Mouse (Mus musculus) hindbrain, embryonic 11.5 days (tissue): ENCODE results near the gene Apol8. TPM values are rescaled to one million over a fixed set of nuclear protein-coding genes. Genes with fewer than 3 reads are reported as not detected.

Source experiments
- ATAC-seq: fragments of 200-750 bp; cut with Nextera tagmentation; 2 replicates; pipeline ENCODE4 v1.8.0; 2017; ENCODE audit warnings: mild to moderate bottlenecking, moderate TSS enrichment, moderate library complexity; ENCODE audit not compliant: low FRiP score
- DNase-seq: peaks from one replicate; pipeline ENCODE4 v3.0.0-alpha.2; 2015; ENCODE audit warnings: low spot score
- H3K27ac ChIP-seq: fragments of 300-500 bp; sonication (generic); 2 replicates; pipeline ENCODE4 v1.5.1; 2014; ENCODE audit warnings: mild to moderate bottlenecking, low read depth, low read length
- H3K27me3 ChIP-seq: fragments of 300-500 bp; sonication (generic); 2 replicates; pipeline ENCODE4 v1.6.1; 2014; ENCODE audit warnings: mild to moderate bottlenecking, low read length, moderate library complexity, mixed read lengths; ENCODE audit not compliant: control insufficient read depth, insufficient read depth
- H3K36me3 ChIP-seq: fragments of 300-500 bp; sonication (generic); 2 replicates; pipeline ENCODE4 v1.6.1; 2014; ENCODE audit warnings: mild to moderate bottlenecking, low read length, moderate library complexity, mixed read lengths; ENCODE audit not compliant: control insufficient read depth, insufficient read depth
- H3K4me1 ChIP-seq: fragments of 300-500 bp; sonication (generic); replicated peaks from 2 replicates; pipeline ENCODE4 v1.6.1; 2014; ENCODE audit warnings: low read length, mixed read lengths; ENCODE audit not compliant: control insufficient read depth, insufficient read depth
- H3K4me2 ChIP-seq: fragments of 300-500 bp; sonication (generic); replicated peaks from 2 replicates; pipeline ENCODE4 v1.6.1; 2014; ENCODE audit warnings: mild to moderate bottlenecking, low read depth, low read length
- H3K4me3 ChIP-seq: fragments of 300-500 bp; sonication (generic); 2 replicates; pipeline ENCODE4 v1.5.1; 2014; ENCODE audit warnings: low read depth, low read length
- H3K9ac ChIP-seq: fragments of 300-500 bp; sonication (generic); 2 replicates; pipeline ENCODE4 v1.6.1; 2014; ENCODE audit warnings: low read depth, low read length
- H3K9me3 ChIP-seq: fragments of 300-500 bp; sonication (generic); 2 replicates; pipeline ENCODE4 v1.6.1; 2016; ENCODE audit warnings: low read length; ENCODE audit not compliant: control insufficient read depth
- WGBS: fragments of 180-500 bp; shearing (Covaris S2); extraction: QIAGEN DNeasy Blood & Tissue Kit; methylation state at CpG from one replicate; pipeline ENCODE4 v1.1.7; 2014; 5-methylcytosine and 5-hydroxymethylcytosine counted together
- polyA plus RNA-seq: library from polyadenylated mRNA; unstranded; fragments of >200 nt; fragmentation: Nextera tagmentation; extraction: Ambion mirVana; gene quantifications from 2 replicates; pipeline ENCODE4 v1.2.1, GENCODE M21; 2014

The Apol8 gene
- polyA plus RNA-seq, 1 experiment from 2014 or later, result 0.06 TPM

DNA sequence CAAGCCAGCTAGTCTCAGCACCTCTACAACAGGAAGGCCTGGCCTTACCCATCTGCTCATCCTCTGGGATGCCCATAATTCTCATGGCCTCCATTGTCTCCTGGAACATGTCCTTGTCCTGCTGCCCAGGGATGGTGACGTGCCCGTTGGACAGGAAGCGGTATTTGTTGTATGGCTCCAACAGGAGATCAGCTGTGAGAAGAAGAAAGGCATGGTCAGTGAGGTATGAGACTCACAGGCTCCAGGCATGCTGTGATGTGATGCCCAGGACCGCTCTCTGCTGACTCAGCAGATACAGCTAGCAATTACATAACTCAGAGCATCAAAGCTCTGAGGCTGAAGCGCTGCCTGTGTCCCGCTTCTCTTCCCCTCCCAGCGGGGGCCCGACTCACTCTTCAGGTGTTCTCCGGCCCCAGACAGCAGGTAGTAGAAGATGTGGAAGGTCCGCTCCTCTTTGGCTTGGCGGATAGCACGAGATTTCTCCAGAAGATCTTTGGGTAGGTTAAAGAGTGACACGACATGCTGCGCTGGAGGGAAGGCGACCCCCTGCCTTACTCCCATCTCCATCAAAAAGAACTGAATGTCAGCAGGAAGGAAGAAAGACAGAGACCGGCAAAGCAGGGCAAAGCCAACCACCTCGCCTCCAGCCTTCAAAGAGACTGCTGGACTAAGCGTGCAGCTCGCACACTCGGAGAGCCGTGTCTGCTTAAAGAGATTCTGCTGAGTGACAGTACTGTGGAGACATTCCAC, 34.0 kb upstream of the Apol8 start:
- no peak overlapping the region; the same call in 1 of the 2 replicates for H3K27ac ChIP-seq
- WGBS, result 86% methylated on average over 21 of the region's 21 CpGs
- no peaks in the 10 kb centered on the region for H3K4me1 ChIP-seq
- no peak overlapping the region for H3K4me3 ChIP-seq
- H3K4me2 ChIP-seq, result no peak overlapping the region
- ATAC-seq (no peak), DNase-seq (no peak)
- no peaks in the 10 kb centered on the region for H3K27me3 ChIP-seq
- H3K36me3 ChIP-seq, result 0 out of 2 replicates have a peak, but pooled peaks cover 4% of the 10 kb centered on the region
- H3K9ac ChIP-seq, result no peak overlapping the region
- H3K9me3 ChIP-seq, result no peaks in the 10 kb centered on the region

- Histone ChIP-seq H3K4me3 (no peak overlapping the region), H3K4me1 (no peaks in the 10 kb centered on the region), H3K9me3 (no peaks in the 10 kb centered on the region), H3K4me2 (no peak overlapping the region), H3K36me3 (0 out of 2 replicates have a peak, but pooled peaks cover 4% of the 10 kb centered on the region), H3K9ac (no peak overlapping the region), H3K27me3 (no peaks in the 10 kb centered on the region), H3K27ac (no peak overlapping the region)
- 91% methylated on average over 3 of the region's 3 CpGs for WGBS
- no peak for DNase-seq
- ATAC-seq, result no peak
Observed at GRCm38 (mm10) chr15:77789186-77789585, 32.4 kb upstream of the Apol8 start.

- no peak for DNase-seq
- WGBS, result 90% methylated on average over 6 of the region's 6 CpGs
- H3K9ac ChIP-seq, result no peak overlapping the region
- 0 out of 2 replicates have a peak, but pooled peaks cover 4% of the 10 kb centered on the region for H3K36me3 ChIP-seq
- H3K4me2 ChIP-seq, result no peak overlapping the region
- ATAC-seq, result no peak
- no peaks in the 10 kb centered on the region for H3K9me3 ChIP-seq
- no peak overlapping the region for H3K4me3 ChIP-seq
- H3K27ac ChIP-seq, result no peak overlapping the region
- H3K27me3 ChIP-seq, result no peaks in the 10 kb centered on the region
- no peaks in the 10 kb centered on the region for H3K4me1 ChIP-seq
Observed at GRCm38 (mm10) chr15:77788356-77788755, 31.6 kb upstream of the Apol8 start.

- H3K9ac ChIP-seq, result no peak overlapping the region
- no peaks in the 10 kb centered on the region for H3K9me3 ChIP-seq
- no peak overlapping the region for H3K4me3 ChIP-seq
- H3K4me1 ChIP-seq, result no peaks in the 10 kb centered on the region
- DNase-seq (no peak), ATAC-seq (no peak)
- H3K36me3 ChIP-seq, result 0 out of 2 replicates have a peak, but pooled peaks cover 4% of the 10 kb centered on the region
- H3K27me3 ChIP-seq, result no peaks in the 10 kb centered on the region
- no peak overlapping the region for H3K4me2 ChIP-seq
- 92% methylated on average over 1 of the region's 1 CpGs for WGBS
- no peak overlapping the region for H3K27ac ChIP-seq
Observed at GRCm38 (mm10) chr15:77785807-77786206, 29.0 kb upstream of the Apol8 start.

DNA sequence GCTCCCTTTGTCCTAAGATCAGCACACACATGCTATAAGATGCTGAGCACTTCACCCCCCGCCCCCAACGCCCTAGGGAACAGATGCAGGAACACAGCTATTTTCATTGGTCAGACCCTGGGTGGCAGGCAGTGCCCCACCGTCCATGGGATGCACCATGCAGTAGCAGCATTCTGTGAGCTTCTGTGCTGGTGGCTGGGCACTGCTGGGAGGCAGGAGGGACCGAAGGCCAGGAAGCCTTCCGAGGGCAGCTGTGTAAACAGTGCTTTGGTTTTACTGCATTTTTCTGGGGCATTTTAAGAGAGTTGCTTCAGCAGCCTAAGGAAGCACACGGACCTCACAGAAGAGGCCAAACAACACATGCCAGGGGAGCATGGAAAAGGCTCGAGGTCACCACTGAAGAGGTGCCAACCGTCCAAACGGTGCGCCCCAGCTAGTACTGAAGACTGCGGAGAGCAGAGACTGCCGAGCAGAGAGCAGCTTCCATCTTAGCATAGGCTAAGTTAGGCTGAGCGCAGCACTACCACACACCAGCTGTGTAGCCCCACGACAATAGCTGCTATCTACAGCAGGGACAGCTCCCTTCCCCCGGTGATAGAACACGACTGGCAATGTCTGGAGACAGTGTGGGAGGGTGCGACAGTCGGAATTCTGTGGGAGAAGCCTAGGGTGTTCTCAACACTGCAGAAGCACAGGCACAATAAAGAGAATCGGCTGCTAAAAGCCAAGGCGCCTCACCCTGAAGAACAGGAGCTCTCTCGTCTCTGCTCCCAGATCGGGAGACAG, 27.4 kb upstream of the Apol8 start:
- H3K27ac ChIP-seq, result peak overlapping the region; percentile 20; the same call in 1 of the 2 replicates
- H3K4me3 ChIP-seq, result no peak overlapping the region
- H3K36me3 ChIP-seq, result 0 out of 2 replicates have a peak, but pooled peaks cover 4% of the 10 kb centered on the region
- no peaks in the 10 kb centered on the region for H3K4me1 ChIP-seq
- no peak for DNase-seq
- H3K4me2 ChIP-seq, result no peak overlapping the region
- no peaks in the 10 kb centered on the region for H3K27me3 ChIP-seq
- 70% methylated on average over 22 of the region's 22 CpGs for WGBS
- no peaks in the 10 kb centered on the region for H3K9me3 ChIP-seq
- H3K9ac ChIP-seq, result no peak overlapping the region
- ATAC-seq, result no peak

GRCm38 (mm10) chr15:77782449-77783014, 25.7 kb upstream of the Apol8 start:
- no peak overlapping the region for H3K27ac ChIP-seq
- H3K4me2 ChIP-seq, result no peak overlapping the region
- WGBS, result 86% methylated on average over 11 of the region's 11 CpGs
- H3K27me3 ChIP-seq, result no peaks in the 10 kb centered on the region
- 0 out of 2 replicates have a peak, but pooled peaks cover 6% of the 10 kb centered on the region for H3K36me3 ChIP-seq
- H3K4me1 ChIP-seq, result no peaks in the 10 kb centered on the region
- H3K9ac ChIP-seq, result no peak overlapping the region
- no peaks in the 10 kb centered on the region for H3K9me3 ChIP-seq
- no peak for ATAC-seq
- peak; percentile 40 for DNase-seq
- H3K4me3 ChIP-seq, result no peak overlapping the region

DNA sequence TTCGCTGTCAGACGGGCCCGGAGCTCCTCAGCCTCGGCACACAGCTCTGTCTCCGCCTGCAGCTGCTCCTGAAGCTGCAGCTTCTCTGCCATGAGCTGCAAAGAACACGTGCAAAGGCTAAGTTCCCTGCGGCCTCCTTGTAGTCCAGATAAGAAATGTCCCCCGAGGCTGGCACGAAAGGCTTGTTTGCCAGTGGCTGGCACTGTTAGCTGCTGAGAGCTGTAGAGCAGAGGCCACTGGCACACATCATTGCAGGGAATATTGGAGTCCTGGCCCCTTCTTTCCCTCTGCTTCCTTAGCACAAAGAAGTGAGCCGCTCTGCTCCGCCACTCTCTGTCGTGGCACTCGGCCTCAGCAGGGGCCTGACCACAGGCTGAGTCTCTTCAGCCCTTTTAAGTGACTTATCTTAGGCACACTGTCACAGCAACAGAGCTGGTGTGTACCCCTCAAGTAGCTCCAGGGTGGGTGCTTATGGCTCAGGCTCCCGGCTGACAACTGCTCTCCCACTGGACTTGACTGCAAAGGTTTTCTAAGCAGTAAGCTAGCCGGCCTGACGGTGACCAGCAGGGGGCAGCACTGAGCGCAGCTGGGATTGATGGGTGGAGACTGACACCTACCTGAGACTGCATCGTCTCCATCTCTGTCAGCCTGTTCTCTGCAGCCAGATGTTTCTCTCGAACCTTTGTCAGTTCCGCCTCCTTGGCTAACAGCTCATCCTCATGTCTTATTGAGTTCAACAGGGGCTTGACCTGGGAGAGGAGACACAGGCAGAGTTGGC, 18.6 kb upstream of the Apol8 start:
- Histone ChIP-seq H3K9ac (no peak overlapping the region), H3K27me3 (no peaks in the 10 kb centered on the region), H3K9me3 (no peaks in the 10 kb centered on the region), H3K4me1 (no peaks in the 10 kb centered on the region), H3K27ac (no peak overlapping the region), H3K4me2 (no peak overlapping the region), H3K4me3 (no peak overlapping the region), H3K36me3 (peaks cover 11% of the 10 kb centered on the region; the same call in 1 of the 2 replicates)
- DNase-seq (peak; percentile 87), ATAC-seq (no peak)
- WGBS, result 71% methylated on average over 20 of the region's 20 CpGs

- H3K4me1 ChIP-seq, result no peaks in the 10 kb centered on the region
- H3K4me2 ChIP-seq, result no peak overlapping the region
- DNase-seq (no peak), ATAC-seq (no peak)
- no peaks in the 10 kb centered on the region for H3K27me3 ChIP-seq
- H3K4me3 ChIP-seq, result no peak overlapping the region
- no peak overlapping the region for H3K9ac ChIP-seq
- H3K9me3 ChIP-seq, result no peaks in the 10 kb centered on the region
- H3K27ac ChIP-seq, result no peak overlapping the region
- peaks cover 13% of the 10 kb centered on the region; the same call in 1 of the 2 replicates for H3K36me3 ChIP-seq
- WGBS, result 98% methylated on average over 10 of the region's 10 CpGs
Observed at GRCm38 (mm10) chr15:77774303-77774702, 17.5 kb upstream of the Apol8 start.
